Mouse (Mus musculus) lung, postnatal 0 days (tissue): ENCODE data around the gene Cideb.

Experiments used
- CTCF ChIP-seq: IDR thresholded peaks from 2 replicates; pipeline ENCODE4 v1.5.1; 2016; ENCODE audit warnings: antibody characterized with exemption, mild to moderate bottlenecking
- EP300 ChIP-seq: IDR thresholded peaks from 2 replicates; pipeline ENCODE4 v1.6.1; 2016; ENCODE audit warnings: antibody characterized with exemption, mild to moderate bottlenecking, control low read depth

DNA sequence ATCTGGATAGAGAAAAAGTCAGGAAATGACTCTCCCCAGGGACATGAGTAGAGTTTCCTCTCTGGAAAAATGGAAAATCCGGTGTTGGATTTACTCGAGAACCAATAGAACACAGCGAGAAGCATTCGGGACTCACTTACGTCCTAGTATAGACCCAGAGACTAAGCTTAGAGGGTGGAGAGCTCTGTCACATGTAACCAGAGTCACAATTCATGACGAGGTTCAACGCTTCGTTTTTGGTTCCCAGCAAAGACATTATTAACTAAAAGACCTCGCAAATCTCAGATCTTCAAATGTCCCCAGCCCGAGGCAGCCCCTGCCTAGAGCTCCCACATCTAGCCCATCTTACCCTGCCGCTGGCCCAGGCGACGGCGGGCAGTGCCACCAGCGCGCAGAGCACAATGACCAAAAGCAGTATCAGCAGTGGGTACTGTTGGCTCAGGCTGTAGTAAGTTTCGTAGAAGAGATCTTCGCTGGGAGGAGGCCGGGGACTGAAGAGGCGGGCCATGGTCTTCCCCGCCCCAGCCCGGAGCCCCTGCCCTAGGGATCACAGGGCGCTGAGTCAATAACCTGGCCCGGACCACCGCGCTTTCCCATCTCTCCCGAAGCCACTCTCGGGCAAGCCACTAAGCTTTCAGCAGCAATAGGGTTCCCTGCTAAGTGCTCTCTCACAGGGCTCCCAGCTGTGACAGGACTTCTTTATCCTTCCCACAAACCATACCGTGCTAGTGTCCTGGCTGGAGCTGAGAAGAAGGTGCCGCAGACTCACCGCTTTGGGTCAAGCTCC lies 25.1 kb upstream of the Cideb start:
- TF ChIP-seq CTCF (0 out of 2 replicates have a peak, but pooled peaks have one; percentile 8), EP300 (0 out of 2 replicates have a peak, but pooled peaks have one; percentile 49)
